Mouse (Mus musculus) megakaryocyte progenitor cell, adult 5-6 weeks (primary cell): ENCODE measurements around the gene Eif1. TPM values are rescaled to one million over a fixed set of nuclear protein-coding genes. Genes with fewer than 3 reads are reported as not detected.
"Not testable (repeated sequence)": the region's sequence is repeated elsewhere in the genome, so short reads cannot be mapped to it uniquely, and the experiment has no call there.

Experiments used
- ATAC-seq: replicated peaks from 2 replicates; pipeline ENCODE4 v1.8.0; 2016; ENCODE audit warnings: mild to moderate bottlenecking, moderate TSS enrichment, inconsistent platforms; ENCODE audit not compliant: poor library complexity
- total RNA-seq, 2 experiments: library from RNA; stranded (forward) in 1 of 2; stranded (reverse) in 1 of 2; fragments of 157-497, 149-512 nt in 1 of 2; fragments of 200-1000 nt in 1 of 2; gene quantifications; 2 replicates each; pipeline versions ENCODE4 v1.2.3 to v1.2.4; 2015 to 2017

Eif1 gene
- total RNA-seq, 2 experiments from 2014 or later, result 142 to 1,262 TPM

GRCm38 (mm10) chr11:100312096-100312679 lies 7.5 kb upstream of the Eif1 start:
- no peak for ATAC-seq

GRCm38 (mm10) chr11:100313424-100313823 lies 6.3 kb upstream of the Eif1 start:
- ATAC-seq, result no peak

- ATAC-seq, result no peak
Observed at GRCm38 (mm10) chr11:100315439-100315838, 4.2 kb upstream of the Eif1 start.

- no peak for ATAC-seq
Observed at GRCm38 (mm10) chr11:100317826-100318380, 1.8 kb upstream of the Eif1 start.

GRCm38 (mm10) chr11:100318529-100319451 lies 895 bp upstream of the Eif1 start:
- no peak for ATAC-seq

- ATAC-seq, result peak; percentile 80
Observed at GRCm38 (mm10) chr11:100320172-100320630, 516 bp downstream of the Eif1 start.

GRCm38 (mm10) chr11:100320701-100321410 lies 1.2 kb downstream of the Eif1 start:
- not testable (repeated sequence) for ATAC-seq

- ATAC-seq, result not testable (repeated sequence)
Observed at GRCm38 (mm10) chr11:100321479-100322305, 2.0 kb downstream of the Eif1 start.

GRCm38 (mm10) chr11:100322591-100323258 lies 3.0 kb downstream of the Eif1 start:
- no peak for ATAC-seq

- ATAC-seq, result peak; percentile 21; the same call in 1 of the 2 replicates
Observed at GRCm38 (mm10) chr11:100323578-100323977, 3.9 kb downstream of the Eif1 start.

- no peak for ATAC-seq
Observed at GRCm38 (mm10) chr11:100325062-100325629, 5.5 kb downstream of the Eif1 start.

GRCm38 (mm10) chr11:100327316-100327715 lies 7.6 kb downstream of the Eif1 start:
- ATAC-seq, result no peak

GRCm38 (mm10) chr11:100327761-100328160 lies 8.1 kb downstream of the Eif1 start:
- no peak for ATAC-seq

GRCm38 (mm10) chr11:100330235-100330634 lies 10.6 kb downstream of the Eif1 start:
- ATAC-seq, result no peak

GRCm38 (mm10) chr11:100330816-100331375 lies 11.2 kb downstream of the Eif1 start:
- not testable (repeated sequence) for ATAC-seq

GRCm38 (mm10) chr11:100332766-100333515 lies 13.3 kb downstream of the Eif1 start:
- no peak for ATAC-seq

GRCm38 (mm10) chr11:100333944-100334457 lies 14.3 kb downstream of the Eif1 start, which contains the start of gene Gast:
Gast (plus strand) TSS chr11:100334407.
- no peak for ATAC-seq

GRCm38 (mm10) chr11:100335731-100336130 lies 16.0 kb downstream of the Eif1 start:
- no peak for ATAC-seq
